Mouse (Mus musculus) G1E (cell line): Measurements from ENCODE around the gene Arhgap8.

Experiments
- CTCF ChIP-seq: IDR thresholded peaks from 2 replicates; pipeline ENCODE4 v1.5.1; 2012; ENCODE audit warnings: low read depth, low read length, inconsistent platforms, mixed read lengths
- GATA1 ChIP-seq: IDR thresholded peaks from 2 replicates; pipeline ENCODE4 v1.6.1; 2012; ENCODE audit warnings: borderline replicate concordance, low read length, inconsistent platforms, mixed read lengths
- TAL1 ChIP-seq: conservative IDR thresholded peaks from 2 replicates; pipeline ENCODE4 v1.6.1; 2012; ENCODE audit warnings: low read depth, low read length, inconsistent platforms, mixed read lengths

GRCm38 (mm10) chr15:84674329-84675067 is 45.4 kb upstream of the Arhgap8 start:
- TF ChIP-seq CTCF (no peak), TAL1 (no peak), GATA1 (no peak)
